Mouse (Mus musculus): ENCODE data around the gene Cnnm4.
A peak's percentile ranks its signal among the peaks of the same experiment; 100 is the strongest.

Cnnm4 gene

GRCm38 (mm10) chr1:36541844-36542243 is 70.4 kb downstream of the Cnnm4 start:
- no peak for DNase-seq (ENCODE audit: low spot score in 2 of 2)

GRCm38 (mm10) chr1:36542925-36543324 is 71.5 kb downstream of the Cnnm4 start:
- DNase-seq (ENCODE audit: low spot score in 2 of 2) = no peak

GRCm38 (mm10) chr1:36545382-36545781 is 74.0 kb downstream of the Cnnm4 start:
- no peak for DNase-seq (ENCODE audit: low spot score in 2 of 2)

- DNase-seq (ENCODE audit: low spot score in 2 of 2) = no peak
Measured at GRCm38 (mm10) chr1:36545845-36546600, 74.6 kb downstream of the Cnnm4 start.

- DNase-seq (ENCODE audit: low spot score in 2 of 2) = peak; percentile 97
Measured at GRCm38 (mm10) chr1:36546888-36547471, 75.6 kb downstream of the Cnnm4 start, which contains the start of gene Ankrd39. Gene Ankrd39, minus strand, starts transcription at chr1:36547445.

GRCm38 (mm10) chr1:36547981-36548598 is 76.7 kb downstream of the Cnnm4 start:
- DNase-seq (ENCODE audit: low spot score in 2 of 2) = peak in 1 of 2 experiments; percentile 69

- DNase-seq (ENCODE audit: low spot score in 2 of 2) = no peak
Measured at GRCm38 (mm10) chr1:36548771-36549170, 77.4 kb downstream of the Cnnm4 start.

GRCm38 (mm10) chr1:36549491-36549890 is 78.1 kb downstream of the Cnnm4 start:
- DNase-seq (ENCODE audit: low spot score in 2 of 2) = no peak

GRCm38 (mm10) chr1:36550075-36550863 is 78.8 kb downstream of the Cnnm4 start:
- DNase-seq (ENCODE audit: low spot score in 2 of 2) = no peak

- DNase-seq (ENCODE audit: low spot score in 2 of 2) = no peak
Measured at GRCm38 (mm10) chr1:36551904-36552303, 80.5 kb downstream of the Cnnm4 start.

GRCm38 (mm10) chr1:36552506-36552905 is 81.1 kb downstream of the Cnnm4 start:
- DNase-seq (ENCODE audit: low spot score in 2 of 2) = no peak

- DNase-seq (ENCODE audit: low spot score in 2 of 2) = no peak
Measured at GRCm38 (mm10) chr1:36554633-36555399, 83.4 kb downstream of the Cnnm4 start.

- DNase-seq (ENCODE audit: low spot score in 2 of 2) = no peak
Measured at GRCm38 (mm10) chr1:36555798-36556395, 84.5 kb downstream of the Cnnm4 start.

GRCm38 (mm10) chr1:36556553-36557456 is 85.4 kb downstream of the Cnnm4 start:
- DNase-seq (ENCODE audit: low spot score in 2 of 2) = peak; percentile 92 to 97

- peak; percentile 91 for DNase-seq (ENCODE audit: low spot score in 2 of 2)
Measured at GRCm38 (mm10) chr1:36557457-36558011, 86.1 kb downstream of the Cnnm4 start.

All from urinary bladder, postnatal 4 days (tissue).